Mouse (Mus musculus): ENCODE data around the gene Itga4.

- TF ChIP-seq POLR2A (IDR thresholded peaks at IDR 0.05; ENCODE audit: extremely low read depth, insufficient read depth, low read length) (no peak), CTCF (IDR thresholded peaks at IDR 0.05; ENCODE audit: extremely low read depth, insufficient read depth, low read length) (no peak)
Observed at GRCm38 (mm10) chr2:79378346-79379086, 123.3 kb downstream of the Itga4 start.
